Mouse (Mus musculus): ENCODE results near the gene 1700008O03Rik. TPM values are rescaled to one million over a fixed set of nuclear protein-coding genes. Genes with fewer than 3 reads are reported as not detected.

1700008O03Rik gene
- total RNA-seq, 2 experiments from 2014 or later: 2.0 to 2.1 TPM

GRCm38 (mm10) chr7:44352750-44353600 is 32.6 kb downstream of the 1700008O03Rik start:
- intact Hi-C loops (cut with DNase I): loop anchor here (5.0 kb wide), 1 partner anchor 41 kb away; the partner anchor contains the start of gene Shank1
- DNase-seq (ENCODE audit: low spot score in 2 of 2): peak; percentile 57 to 73

GRCm38 (mm10) chr7:44351881-44352749 is 33.5 kb downstream of the 1700008O03Rik start:
- intact Hi-C loops (cut with DNase I): loop anchor here (2.0 to 5.0 kb wide), 2 partner anchors 40 to 89 kb away; partner anchors contain the start of gene Shank1
- peak; percentile 42 to 45 for DNase-seq (ENCODE audit: low spot score in 2 of 2)

- intact Hi-C loops (cut with DNase I): loop anchor here (2.0 to 5.0 kb wide), 2 partner anchors 39 to 88 kb away; partner anchors contain the start of gene Shank1
- peak; percentile 81 to 83 for DNase-seq (ENCODE audit: low spot score in 2 of 2)
Observed at GRCm38 (mm10) chr7:44350957-44351711, 34.5 kb downstream of the 1700008O03Rik start.

- intact Hi-C loops (cut with DNase I): no loop called here
- no peak for DNase-seq (ENCODE audit: low spot score in 2 of 2)
Observed at GRCm38 (mm10) chr7:44349043-44349442, 36.6 kb downstream of the 1700008O03Rik start.

GRCm38 (mm10) chr7:44344622-44345021 is 41.0 kb downstream of the 1700008O03Rik start:
- intact Hi-C loops (cut with DNase I): no loop called here
- DNase-seq (ENCODE audit: low spot score in 2 of 2): no peak

GRCm38 (mm10) chr7:44343459-44344015 is 42.1 kb downstream of the 1700008O03Rik start:
- no peak for DNase-seq (ENCODE audit: low spot score in 2 of 2)

GRCm38 (mm10) chr7:44341714-44342113 is 43.9 kb downstream of the 1700008O03Rik start:
- peak in 1 of 2 experiments; percentile 51 for DNase-seq (ENCODE audit: low spot score in 2 of 2)
- intact Hi-C loops (cut with DNase I): loop anchor here (2.0 kb wide), 1 partner anchor 13 kb away; no protein-coding TSS in a partner anchor

More at GRCm38 (mm10) chr7:44343459-44344015, 42.1 kb downstream of the 1700008O03Rik start:
- intact Hi-C loops (cut with DNase I): no loop called here

GRCm38 (mm10) chr7:44341119-44341518 is 44.5 kb downstream of the 1700008O03Rik start:
- intact Hi-C loops (cut with DNase I): loop anchor here (2.0 kb wide), 1 partner anchor 14 kb away; no protein-coding TSS in a partner anchor
- DNase-seq (ENCODE audit: low spot score in 2 of 2): no peak

GRCm38 (mm10) chr7:44340226-44340625 is 45.4 kb downstream of the 1700008O03Rik start:
- intact Hi-C loops (cut with DNase I): loop anchor here (2.0 kb wide), 1 partner anchor 15 kb away; no protein-coding TSS in a partner anchor
- DNase-seq (ENCODE audit: low spot score in 2 of 2): no peak

- intact Hi-C loops (cut with DNase I): loop anchor here (2.0 kb wide), 1 partner anchor 26 kb away; the partner anchor contains the start of gene Shank1
- peak in 1 of 2 experiments; percentile 67 for DNase-seq (ENCODE audit: low spot score in 2 of 2)
Observed at GRCm38 (mm10) chr7:44337121-44337849, 48.3 kb downstream of the 1700008O03Rik start.

- peak; percentile 65 to 69 for DNase-seq (ENCODE audit: low spot score in 2 of 2)
- intact Hi-C loops (cut with DNase I): loop anchor here (2.0 kb wide), 1 partner anchor 26 kb away; the partner anchor contains the start of gene Shank1
Observed at GRCm38 (mm10) chr7:44336046-44337021, 49.3 kb downstream of the 1700008O03Rik start.

- intact Hi-C loops (cut with DNase I): no loop called here
- DNase-seq (ENCODE audit: low spot score in 2 of 2): peak in 1 of 2 experiments; percentile 72
Observed at GRCm38 (mm10) chr7:44335031-44335878, 50.4 kb downstream of the 1700008O03Rik start.

GRCm38 (mm10) chr7:44334139-44334538 is 51.5 kb downstream of the 1700008O03Rik start:
- intact Hi-C loops (cut with DNase I): no loop called here
- no peak for DNase-seq (ENCODE audit: low spot score in 2 of 2)

GRCm38 (mm10) chr7:44332336-44332735 is 53.3 kb downstream of the 1700008O03Rik start:
- intact Hi-C loops (cut with DNase I): no loop called here
- DNase-seq (ENCODE audit: low spot score in 2 of 2): no peak

GRCm38 (mm10) chr7:44326614-44327013 is 59.0 kb downstream of the 1700008O03Rik start:
- intact Hi-C loops (cut with DNase I): no loop called here
- DNase-seq (ENCODE audit: low spot score in 2 of 2): no peak

- DNase-seq (ENCODE audit: low spot score in 2 of 2): no peak
- intact Hi-C loops (cut with DNase I): no loop called here
Observed at GRCm38 (mm10) chr7:44322290-44322689, 63.3 kb downstream of the 1700008O03Rik start.
